Mouse (Mus musculus) CH12F3 (cell line): Measurements from ENCODE around the gene Ccdc13.

ENCODE experiments used
- in situ Hi-C: fragments of 300-500 bp; cut with MboI; formaldehyde crosslinking; loops from 2 replicates; pipeline ENCODE4 v1.14.3; 2020; ENCODE audit warnings: low sequenced_read_pairs

The Ccdc13 gene

DNA sequence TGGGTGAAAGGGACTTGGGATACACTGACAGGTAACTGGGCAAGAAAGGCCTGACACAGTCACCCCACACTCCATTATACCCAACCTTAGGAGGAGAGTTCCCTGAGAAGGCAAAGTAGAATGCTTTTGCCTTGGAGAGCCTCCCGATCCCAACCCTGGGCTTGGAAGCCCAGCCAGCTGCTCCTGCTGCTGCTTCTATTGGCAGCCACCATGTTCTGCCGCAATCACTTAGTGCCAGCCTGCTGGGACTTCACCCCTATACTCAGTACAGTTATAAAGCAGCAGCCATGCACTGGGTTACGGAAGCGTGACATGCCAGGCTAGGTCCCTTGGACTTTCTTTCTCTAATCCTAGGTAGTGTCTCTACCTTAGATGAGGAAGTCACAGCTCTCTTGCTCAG is 7.9 kb upstream of the Ccdc13 start:
- in situ Hi-C loops, result loop anchor here (10.0 kb wide), 1 partner anchor 138 kb away; no protein-coding TSS in a partner anchor

DNA sequence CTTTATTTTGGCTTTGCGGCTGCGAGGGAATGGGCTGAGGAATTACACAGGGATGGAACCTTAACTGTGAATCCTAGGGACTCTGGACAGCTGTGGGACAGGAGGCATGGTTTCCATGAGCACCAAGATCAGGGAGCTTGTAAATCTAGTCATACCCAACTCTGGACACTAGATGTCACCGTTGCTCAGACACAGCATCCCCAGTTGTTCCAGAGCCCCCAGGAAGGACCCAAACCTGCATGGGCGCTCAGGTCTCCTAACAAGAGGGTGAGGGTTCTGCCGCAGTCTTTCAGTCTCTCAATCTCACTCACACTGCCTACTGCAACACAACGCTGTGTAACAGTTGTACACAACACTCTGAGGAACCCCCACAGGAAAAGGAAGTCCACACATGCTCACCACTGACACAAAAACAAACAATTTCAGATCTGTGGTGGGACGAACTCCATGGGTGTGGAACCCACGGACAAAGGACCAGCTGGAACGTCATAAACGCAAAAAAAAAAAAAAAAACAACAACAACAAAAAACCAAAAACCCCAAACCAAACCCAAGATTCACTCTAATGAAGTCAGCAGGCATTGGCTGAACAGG is 7.4 kb upstream of the Ccdc13 start:
- in situ Hi-C loops, result loop anchor here (10.0 kb wide), 1 partner anchor 138 kb away; no protein-coding TSS in a partner anchor

DNA sequence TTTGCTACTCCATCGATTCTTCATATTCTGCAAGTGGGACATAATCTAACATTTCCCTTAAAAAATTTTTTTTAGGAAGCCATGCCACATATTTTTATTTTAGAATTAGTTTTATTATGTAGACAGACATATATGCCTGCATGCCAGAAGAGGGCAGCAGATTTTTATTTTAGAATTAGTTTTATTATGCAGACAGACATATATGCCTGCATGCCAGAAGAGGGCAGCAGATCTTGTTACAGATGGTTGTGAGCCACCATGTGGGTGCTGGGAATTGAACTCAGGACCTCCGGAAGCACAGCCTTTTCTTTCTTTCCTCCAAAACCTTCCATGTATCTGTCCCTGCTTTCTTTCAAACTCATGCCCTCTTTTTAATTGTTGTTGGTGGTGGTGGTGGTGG is 3.7 kb upstream of the Ccdc13 start:
- in situ Hi-C loops, result loop anchor here (10.0 kb wide), 1 partner anchor 142 kb away; no protein-coding TSS in a partner anchor

DNA sequence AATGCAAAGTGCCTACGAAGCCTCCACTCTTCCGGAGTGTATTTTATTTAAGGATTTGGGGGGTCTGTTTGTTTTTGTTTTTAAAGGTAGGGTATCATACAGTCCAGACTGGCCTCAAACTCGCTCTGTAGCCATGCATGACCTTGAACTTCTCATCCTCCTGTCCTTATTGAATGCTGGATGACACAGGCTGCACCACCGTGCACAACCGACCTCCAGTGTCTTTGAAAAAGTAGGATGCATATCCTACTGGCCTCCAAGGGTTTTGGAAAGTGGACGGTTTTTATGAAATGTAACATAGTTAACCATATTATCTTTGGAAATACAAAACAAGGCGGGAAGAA is 333 bp upstream of the Ccdc13 start:
- in situ Hi-C loops, result no loop called here

DNA sequence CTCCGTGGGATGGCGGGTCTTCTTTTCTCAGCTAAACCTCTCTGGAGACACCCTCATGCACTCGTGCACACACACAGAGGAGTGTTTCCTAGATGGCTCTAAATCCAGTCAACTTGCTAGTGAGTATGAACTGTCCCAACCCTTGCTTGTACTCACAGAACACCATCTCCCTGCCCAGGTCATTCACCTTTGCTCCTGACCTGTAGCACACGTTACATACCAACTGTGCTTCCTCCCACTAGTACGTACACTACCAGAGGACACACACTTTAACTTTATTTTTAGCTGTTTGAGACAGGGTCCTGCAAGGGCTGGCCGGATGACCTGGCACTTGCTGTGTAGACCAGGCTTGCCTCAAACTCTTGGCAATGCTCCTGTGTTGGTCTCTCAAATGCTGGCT is 1.3 kb downstream of the Ccdc13 start:
- in situ Hi-C loops, result no loop called here

DNA sequence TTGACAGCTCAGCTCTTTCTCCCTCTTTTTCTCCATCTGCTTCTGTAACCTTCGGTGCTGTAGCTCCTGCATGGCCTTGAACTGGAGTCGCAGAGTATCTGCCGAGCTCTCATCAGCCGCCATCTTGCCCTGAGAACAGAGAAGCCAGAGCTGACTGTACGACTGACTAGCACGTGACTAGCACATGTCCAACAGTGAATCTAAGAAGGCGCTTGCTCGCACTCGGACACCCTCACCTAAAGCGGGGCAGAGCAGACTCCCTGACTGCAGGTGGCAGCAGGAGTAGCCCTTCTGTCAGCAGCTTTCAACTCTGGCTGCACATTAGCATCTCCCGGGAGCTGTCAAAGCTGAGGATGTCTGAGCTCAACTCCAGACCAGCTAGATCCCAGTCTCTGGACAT is 5.4 kb downstream of the Ccdc13 start:
- in situ Hi-C loops, result no loop called here

DNA sequence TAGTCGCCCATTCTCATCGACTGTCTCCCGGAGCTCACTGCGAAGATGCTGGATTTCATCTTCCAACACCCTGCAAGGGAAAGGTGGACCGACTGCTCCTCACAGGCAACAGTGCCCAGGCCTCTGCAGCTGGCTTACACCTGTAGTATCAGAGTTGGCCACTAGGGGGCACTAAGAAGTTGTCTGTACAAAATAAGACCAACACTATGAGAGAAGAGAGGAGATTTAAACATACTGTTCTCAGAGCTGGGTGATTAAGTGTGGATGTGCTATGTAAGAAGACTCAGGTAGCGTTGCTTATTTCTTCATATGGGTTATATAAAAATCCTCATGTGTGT is 8.3 kb downstream of the Ccdc13 start:
- in situ Hi-C loops, result no loop called here

DNA sequence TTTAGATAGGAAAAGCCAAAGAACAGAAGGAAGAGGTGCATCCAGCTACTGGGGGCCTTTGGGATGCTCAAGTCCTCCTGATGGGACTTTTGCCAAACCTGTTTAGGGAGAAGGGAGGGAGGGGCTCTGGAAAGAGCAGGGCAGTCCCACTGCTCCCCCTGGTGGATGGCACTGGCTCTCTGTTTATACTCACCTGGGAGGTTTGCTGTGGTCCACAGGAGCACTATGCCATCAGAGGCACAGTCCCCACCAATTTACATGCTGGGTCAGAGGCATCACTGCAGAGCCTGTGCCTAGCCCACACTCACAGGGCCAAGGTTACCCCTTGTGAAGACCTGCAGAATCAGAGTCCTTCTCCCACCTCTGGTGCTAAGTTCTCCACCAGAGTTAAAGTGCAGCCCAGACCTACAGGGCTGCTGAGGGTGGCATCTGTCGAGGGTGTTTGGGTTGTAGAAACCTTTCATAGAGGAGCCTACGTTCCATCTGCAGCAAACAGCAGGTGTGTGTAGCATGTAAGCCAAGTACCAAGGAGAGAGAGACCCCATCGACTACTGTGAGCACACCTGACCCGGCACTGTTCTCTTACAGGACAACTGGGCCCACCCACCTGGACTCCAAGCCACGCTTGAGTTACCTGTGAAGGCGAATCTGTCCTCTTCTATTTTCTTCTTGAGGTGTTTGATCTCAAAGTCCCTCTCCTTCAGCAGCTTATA is 8.9 kb downstream of the Ccdc13 start:
- in situ Hi-C loops, result no loop called here

DNA sequence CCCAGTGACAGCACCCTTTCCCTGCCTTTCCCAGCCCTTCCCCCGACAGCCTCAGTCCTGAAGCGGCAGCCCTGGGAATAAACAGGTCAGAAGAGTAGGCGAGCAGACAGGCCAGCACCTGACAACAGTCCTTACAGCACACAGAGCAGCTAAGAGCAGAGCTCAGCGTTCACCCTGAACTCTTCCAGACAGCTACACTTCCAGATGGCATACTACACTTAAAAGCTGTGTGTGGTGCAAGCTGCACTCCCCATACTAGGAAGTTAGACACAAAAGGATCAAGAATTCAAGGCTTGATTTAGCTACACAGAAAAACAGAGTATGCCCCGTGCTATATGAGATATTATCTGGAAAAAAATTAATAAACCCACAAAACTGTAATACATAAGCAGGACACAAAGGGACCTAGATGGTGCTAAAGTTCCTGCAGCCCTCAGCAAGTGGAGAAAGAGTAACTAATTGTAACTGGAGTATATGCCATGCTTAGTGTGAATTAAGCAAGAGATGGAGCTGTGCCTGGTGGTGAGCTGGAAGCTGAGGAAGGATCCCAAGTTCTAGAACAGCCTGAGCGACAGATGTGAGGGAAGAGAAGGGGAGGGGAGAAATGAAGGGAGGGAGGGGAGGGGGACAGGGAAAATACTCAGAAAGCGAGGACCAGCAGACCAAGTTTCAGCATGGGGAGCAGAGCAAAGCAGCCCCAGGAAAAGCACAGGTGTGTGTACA is 9.8 kb downstream of the Ccdc13 start:
- in situ Hi-C loops, result no loop called here

DNA sequence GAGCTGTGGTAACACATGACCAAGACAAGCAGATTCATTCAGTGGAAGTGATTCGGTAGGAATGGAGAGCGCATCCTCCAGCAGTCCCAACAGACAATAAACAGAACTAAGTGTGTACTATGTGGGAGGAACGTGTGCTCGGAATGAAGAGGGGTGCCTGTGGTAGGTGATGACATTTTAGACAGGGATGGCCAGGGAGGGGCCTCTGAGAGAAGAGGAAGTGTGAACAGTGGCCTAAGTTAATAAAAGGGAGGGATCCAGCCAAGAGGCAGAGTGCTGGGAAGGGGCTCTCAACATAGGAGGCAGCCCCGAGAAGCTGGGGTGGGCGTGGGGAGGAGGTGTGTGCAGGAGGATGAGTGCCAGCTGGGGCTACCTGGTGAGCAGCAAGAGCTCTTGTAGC is 10.9 kb downstream of the Ccdc13 start:
- in situ Hi-C loops, result no loop called here

DNA sequence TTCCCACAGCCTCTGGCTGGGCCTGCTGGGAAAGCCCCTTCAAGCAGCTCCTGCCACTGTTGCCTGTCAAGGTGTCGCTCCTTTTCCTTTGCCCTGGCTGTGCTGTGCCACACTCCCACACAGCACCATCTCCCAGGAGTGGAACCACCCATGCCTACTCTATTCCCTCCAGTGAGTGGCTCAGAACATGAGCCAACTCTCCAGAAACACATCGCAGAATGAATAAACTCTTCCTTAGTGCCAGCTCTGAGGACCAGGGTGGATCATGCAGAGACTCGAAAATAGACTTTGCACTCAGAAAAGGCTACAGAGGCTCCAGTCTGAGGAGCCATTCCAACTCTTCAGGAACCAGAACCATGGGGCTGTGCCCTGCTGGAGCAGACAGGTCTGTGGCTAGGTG is 12.9 kb downstream of the Ccdc13 start:
- in situ Hi-C loops, result no loop called here

DNA sequence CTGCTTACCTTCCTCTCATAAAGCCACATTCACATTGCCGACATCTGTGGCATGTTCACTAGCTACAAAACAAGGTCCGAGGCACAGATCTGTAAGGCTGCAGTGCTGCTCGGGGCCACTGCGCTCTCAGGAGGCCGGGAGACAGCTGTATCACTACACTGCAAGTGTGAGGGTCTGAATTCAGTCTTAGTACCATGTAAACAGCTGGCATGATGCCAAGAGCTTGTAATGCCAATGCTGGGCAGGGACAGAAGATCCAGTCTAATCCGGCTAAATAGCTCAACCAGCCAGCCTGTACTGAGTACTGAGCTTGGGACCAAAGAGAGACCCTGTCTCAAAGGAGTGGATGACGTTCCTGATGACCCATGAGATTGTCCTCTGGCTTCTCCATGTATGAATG is 15.3 kb downstream of the Ccdc13 start:
- in situ Hi-C loops, result no loop called here

DNA sequence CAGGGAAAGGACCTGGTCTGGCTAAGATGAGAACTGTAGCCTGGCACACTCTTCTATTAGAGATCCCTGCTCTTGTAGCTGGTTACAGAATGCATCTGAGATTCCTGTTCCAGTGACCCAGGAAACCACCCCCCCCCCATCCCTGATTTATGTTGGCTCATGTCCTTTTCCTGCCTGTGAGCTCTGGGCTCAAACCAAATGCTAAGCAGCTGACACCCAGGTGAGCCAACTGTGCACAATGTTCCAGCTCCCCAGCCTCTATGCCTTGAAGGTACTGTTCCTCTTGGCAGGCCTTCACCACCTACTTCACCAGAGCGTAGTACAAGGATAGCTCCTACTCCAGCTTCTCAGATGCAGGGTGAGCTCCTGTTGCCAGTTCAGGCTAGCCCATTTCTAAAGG is 16.2 kb downstream of the Ccdc13 start:
- in situ Hi-C loops, result no loop called here

DNA sequence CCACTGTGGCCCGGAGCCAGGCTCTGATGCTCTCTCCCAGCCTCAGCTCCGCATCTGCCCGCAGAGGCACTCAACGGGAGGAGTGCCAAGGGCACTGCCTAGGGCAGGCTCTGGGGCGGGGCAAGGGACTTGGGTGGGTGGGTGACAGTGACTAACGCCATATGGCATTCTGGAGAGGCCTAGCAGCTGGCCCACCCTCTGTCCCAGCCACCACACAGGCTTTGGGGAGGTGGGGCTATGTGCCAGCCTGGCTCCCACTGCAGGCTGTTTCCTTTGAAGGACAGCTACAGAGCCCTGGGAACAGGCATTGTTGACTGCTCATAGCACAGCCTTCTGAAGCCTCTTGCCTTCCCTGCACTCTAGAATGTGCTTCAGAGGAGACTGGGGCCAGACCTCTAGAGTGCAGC is 16.7 kb downstream of the Ccdc13 start:
- in situ Hi-C loops, result no loop called here

DNA sequence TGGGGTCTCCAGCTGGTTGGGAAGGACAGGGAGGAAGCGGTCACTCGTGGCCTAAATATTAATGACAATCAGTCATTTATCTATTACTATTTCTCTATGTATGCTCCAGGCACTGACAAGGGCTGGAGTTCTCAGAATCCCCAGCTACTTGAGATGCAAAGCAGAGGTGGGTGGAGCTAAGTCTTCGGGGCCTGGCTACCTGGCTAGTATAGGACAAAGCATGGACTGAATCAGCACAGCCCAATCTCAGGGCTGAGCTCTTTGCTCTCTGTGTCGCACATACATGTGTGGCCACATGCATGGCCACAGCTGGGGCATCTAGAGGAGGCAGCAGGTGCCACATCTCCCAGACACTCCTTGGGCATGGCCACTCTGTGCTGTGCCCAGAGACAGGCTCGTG is 18.5 kb downstream of the Ccdc13 start:
- in situ Hi-C loops, result no loop called here

DNA sequence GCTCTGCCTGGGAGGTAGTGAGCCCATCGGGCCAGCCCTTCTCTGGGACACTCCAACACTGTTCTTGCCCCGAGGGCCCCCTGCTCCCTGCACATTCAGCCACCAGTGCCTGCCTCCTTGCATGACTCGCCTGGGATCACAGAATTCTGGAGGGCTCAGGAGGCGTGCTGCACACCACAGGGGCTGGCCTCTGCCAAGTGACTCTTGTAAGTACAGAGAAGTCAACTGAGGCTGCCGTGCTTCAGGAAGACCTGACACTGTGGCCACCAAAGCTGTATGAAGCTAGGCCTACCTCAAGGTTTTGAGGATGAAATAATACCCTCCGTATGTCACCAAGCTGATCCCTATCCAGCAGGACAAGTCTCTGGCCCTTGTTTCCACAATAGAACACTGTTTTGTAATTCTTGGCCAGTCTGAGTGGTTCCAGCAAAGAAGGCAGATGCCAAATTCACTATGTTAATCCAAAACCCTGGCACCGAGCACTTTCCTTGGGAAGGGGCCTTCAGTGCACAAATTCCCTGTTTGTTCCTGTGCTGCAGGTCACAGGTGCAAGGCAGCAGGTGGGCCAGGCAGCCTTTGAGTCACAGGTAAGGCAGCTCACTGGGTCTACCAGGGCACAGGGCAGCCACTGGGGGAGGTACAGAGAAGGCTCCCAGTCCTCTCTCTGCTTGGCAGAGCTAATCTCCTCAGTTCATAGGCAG is 19.3 kb downstream of the Ccdc13 start:
- in situ Hi-C loops, result no loop called here

DNA sequence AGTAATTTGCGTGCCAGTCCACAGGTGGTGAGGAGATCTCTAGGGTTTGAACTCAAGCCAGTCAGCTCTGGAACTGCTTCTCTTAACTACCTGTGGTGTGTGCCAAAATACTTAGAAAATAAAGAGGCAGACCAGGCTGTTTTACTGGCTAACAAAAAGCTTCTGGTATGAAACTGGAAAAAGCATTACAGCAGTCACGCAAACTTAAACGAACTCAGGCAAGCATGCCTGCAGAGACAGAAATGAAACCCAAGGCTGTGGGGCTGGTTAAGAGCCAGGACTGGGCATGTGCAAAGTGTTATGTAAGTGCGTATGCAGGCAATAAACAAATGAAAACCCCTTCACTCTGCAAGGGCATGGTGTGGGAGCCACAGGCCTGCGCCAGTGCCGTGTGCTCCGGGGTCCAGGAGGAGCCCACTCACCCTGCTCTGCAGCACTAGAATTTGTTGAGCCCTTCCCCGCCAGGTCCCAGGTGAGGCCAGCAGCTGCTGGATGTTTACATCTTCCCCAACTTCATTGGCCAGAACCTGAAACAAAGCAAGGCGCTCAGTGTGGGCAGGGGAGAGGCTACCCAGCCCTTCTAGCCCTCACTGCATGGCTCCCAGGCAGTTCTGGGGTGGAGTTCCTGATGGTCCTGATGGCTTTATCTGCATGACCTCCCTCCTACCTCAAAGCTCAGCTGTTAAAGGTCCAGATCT is 20.0 kb downstream of the Ccdc13 start:
- in situ Hi-C loops, result no loop called here

DNA sequence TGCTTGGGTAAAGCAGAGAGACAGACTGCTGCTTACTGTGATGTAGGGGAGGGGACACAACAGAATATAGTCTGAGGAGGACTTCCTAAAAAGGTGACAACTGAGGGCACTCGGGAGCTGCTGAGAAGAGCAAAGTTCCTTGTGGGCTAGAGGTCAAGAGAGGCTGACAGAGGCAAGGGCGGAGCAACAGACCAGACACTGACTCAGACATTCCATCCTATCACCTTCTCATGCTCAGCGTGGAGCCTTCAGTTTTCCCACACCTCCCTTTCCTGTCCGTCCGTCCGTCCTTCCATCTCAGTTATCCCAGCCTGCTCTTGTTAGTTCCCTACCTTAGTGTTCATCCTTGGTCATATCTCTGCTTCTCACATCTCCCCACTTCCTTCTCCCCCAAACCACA is 24.1 kb downstream of the Ccdc13 start:
- in situ Hi-C loops, result no loop called here

DNA sequence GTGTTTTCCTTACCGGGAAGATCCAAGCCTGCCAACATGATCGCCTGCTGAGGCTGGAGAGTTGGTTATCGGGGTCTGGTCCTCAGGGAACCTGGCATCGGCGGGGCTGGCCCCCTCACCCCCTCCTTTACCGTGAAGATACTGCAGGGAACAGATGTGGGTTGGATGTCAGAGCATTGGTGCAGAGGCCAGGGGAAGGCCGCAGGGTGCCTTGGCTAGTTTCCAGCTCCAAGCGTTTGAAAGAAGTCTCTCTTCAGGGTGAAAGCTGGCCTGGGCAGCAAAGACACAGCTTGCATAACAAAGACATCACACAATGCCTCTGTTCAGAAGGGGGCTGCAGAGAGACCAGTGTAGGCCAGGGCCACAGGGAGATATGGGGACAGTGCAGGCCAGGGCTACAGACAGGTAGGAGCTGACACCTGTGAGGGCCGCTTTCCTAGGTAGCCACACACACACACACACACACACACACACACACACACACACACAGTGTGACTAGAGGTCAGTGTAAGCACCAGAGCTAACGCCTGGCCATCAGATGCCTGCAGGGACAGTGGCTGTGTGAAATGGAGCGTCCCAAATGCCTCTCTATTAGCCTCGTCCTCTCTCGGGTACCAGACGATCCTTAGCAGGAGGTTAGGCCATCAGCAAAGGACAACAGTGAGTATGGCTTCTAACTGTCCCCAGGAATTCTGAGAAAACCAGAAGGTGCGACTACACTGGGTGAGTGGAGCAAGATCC is 29.0 kb downstream of the Ccdc13 start:
- in situ Hi-C loops, result no loop called here

DNA sequence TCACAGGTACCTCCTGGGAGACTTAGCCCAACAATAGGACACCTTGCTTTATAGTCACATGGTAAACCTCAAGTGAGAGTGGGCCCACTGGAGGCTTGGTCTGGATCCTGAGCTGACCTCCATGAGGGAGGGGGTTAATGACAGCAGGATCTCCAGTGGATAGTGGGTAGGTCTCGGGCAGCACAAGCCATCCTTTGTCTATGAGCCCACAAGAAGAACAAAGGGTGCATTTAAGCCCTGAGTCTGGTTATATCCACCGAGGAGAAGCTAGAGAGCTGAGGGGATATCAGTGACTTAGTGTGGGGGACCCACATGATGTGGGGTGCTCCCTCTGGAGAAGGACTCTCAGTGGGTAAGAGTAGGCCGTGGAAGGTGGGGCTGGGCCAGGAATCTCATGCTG is 30.8 kb downstream of the Ccdc13 start:
- in situ Hi-C loops, result no loop called here
